Mouse (Mus musculus): ENCODE results near the gene Ccdc17.

DNA sequence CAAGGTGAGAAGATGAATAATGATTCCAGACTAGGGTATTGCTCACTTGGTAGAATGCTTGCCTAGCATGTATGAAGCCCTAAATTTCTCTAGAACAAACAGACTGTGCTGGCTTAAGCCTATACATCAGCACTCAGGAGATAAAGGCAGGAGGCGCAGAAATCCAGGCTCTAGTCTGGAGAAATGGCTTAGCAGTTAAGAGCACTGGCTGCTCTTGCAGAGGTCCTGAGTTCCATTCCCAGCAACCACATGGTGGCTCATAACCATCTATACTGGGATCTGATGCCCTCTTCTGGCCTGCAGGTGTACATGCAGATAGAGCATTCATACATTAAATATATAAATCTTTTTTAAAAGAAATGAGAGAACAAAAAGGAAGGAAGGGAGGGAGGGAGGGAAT, 45.6 kb downstream of the Ccdc17 start:
- TF ChIP-seq CTCF (IDR thresholded peaks at IDR 0.05; ENCODE audit: insufficient read depth, low read length), result no peak
- TF ChIP-seq POLR2A (IDR thresholded peaks at IDR 0.05; ENCODE audit: borderline replicate concordance, extremely low read depth, low read depth, low read length), result no peak

All from lung, adult 2 months (tissue).